Mouse (Mus musculus) hindbrain, postnatal 0 days (tissue): ENCODE measurements around the gene Elavl1. TPM values are rescaled to one million over a fixed set of nuclear protein-coding genes. Genes with fewer than 3 reads are reported as not detected.

Source experiments
- ATAC-seq: fragments of 200-750 bp; cut with Nextera tagmentation; 2 replicates; pipeline ENCODE4 v1.8.0; 2017; ENCODE audit warnings: mild to moderate bottlenecking, moderate TSS enrichment, moderate library complexity
- DNase-seq: peaks from one replicate; pipeline ENCODE4 v3.0.0-alpha.2; 2015; ENCODE audit warnings: low spot score
- H3K27ac ChIP-seq: fragments of 300-500 bp; sonication (generic); 2 replicates; pipeline ENCODE4 v1.5.1; 2014; ENCODE audit warnings: mild to moderate bottlenecking
- H3K27me3 ChIP-seq: fragments of 300-500 bp; sonication (generic); 2 replicates; pipeline ENCODE4 v1.6.1; 2014; ENCODE audit warnings: low read length, mixed read lengths; ENCODE audit not compliant: insufficient read depth
- H3K36me3 ChIP-seq: fragments of 300-500 bp; sonication (generic); 2 replicates; pipeline ENCODE4 v1.6.1; 2014; ENCODE audit warnings: low read length, mixed read lengths; ENCODE audit not compliant: insufficient read depth
- H3K4me1 ChIP-seq: fragments of 300-500 bp; sonication (generic); 2 replicates; pipeline ENCODE4 v1.6.1; 2014; ENCODE audit warnings: antibody characterized with exemption, low read length, mixed read lengths; ENCODE audit not compliant: insufficient read depth
- H3K4me2 ChIP-seq: fragments of 300-500 bp; sonication (generic); 2 replicates; pipeline ENCODE4 v1.6.1; 2014; ENCODE audit warnings: low read depth, mild to moderate bottlenecking, low read length, moderate library complexity, mixed read lengths
- H3K4me3 ChIP-seq: fragments of 300-500 bp; sonication (generic); 2 replicates; pipeline ENCODE4 v1.5.1; 2014; ENCODE audit warnings: low read length
- H3K9ac ChIP-seq: fragments of 300-500 bp; sonication (generic); replicated peaks from 2 replicates; pipeline ENCODE4 v1.6.1; 2014; ENCODE audit warnings: mild to moderate bottlenecking, low read length, moderate library complexity, mixed read lengths
- H3K9me3 ChIP-seq: fragments of 300-500 bp; sonication (generic); 2 replicates; pipeline ENCODE4 v1.6.1; 2016; ENCODE audit warnings: low read length, mixed read lengths
- CTCF ChIP-seq: IDR thresholded peaks from 2 replicates; pipeline ENCODE4 v1.5.1; 2016; ENCODE audit warnings: antibody characterized with exemption, control low read depth, low read depth
- WGBS: fragments of 180-500 bp; shearing (Covaris S2); extraction: QIAGEN DNeasy Blood & Tissue Kit; methylation state at CpG from one replicate; pipeline ENCODE4 v1.1.7; 2014; 5-methylcytosine and 5-hydroxymethylcytosine counted together
- polyA plus RNA-seq: library from polyadenylated mRNA; unstranded; fragments of >200 nt; fragmentation: Nextera tagmentation; extraction: Ambion mirVana; gene quantifications from 2 replicates; pipeline ENCODE4 v1.2.1, GENCODE M21; 2015
- total RNA-seq: library from RNA; depleted of rRNA; stranded (reverse); fragments of >200 nt; gene quantifications from 2 replicates; pipeline ENCODE4 v1.2.3, GENCODE M21; 2014

Elavl1 gene
- total and polyA plus RNA-seq, 2 experiments from 2014 or later, result 56.2 to 64.6 TPM

- Histone ChIP-seq H3K9ac (no peak overlapping the region), H3K4me2 (no peak overlapping the region), H3K9me3 (no peaks in the 10 kb centered on the region), H3K36me3 (no peaks in the 10 kb centered on the region), H3K4me1 (0 out of 2 replicates have a peak, but pooled peaks cover under 1% of the 10 kb centered on the region), H3K27me3 (no peaks in the 10 kb centered on the region), H3K4me3 (no peak overlapping the region), H3K27ac (no peak overlapping the region)
- 95% methylated on average over 5 of the region's 5 CpGs for WGBS
- ATAC-seq, result no peak
- no peak for TF ChIP-seq CTCF
- no peak for DNase-seq
Observed at GRCm38 (mm10) chr8:4318124-4318523, 7.1 kb downstream of the Elavl1 start.

GRCm38 (mm10) chr8:4314852-4315251, 10.4 kb downstream of the Elavl1 start:
- WGBS, result 93% methylated on average over 3 of the region's 3 CpGs
- no peak for DNase-seq

GRCm38 (mm10) chr8:4313254-4314124, 11.7 kb downstream of the Elavl1 start:
- DNase-seq, result no peak
- WGBS, result 75% methylated on average over 3 of the region's 3 CpGs
- Histone ChIP-seq H3K27ac (no peak overlapping the region), H3K4me1 (no peaks in the 10 kb centered on the region), H3K4me2 (no peak overlapping the region), H3K4me3 (no peak overlapping the region), H3K9me3 (no peaks in the 10 kb centered on the region), H3K9ac (no peak overlapping the region), H3K36me3 (peaks cover 20% of the 10 kb centered on the region), H3K27me3 (no peaks in the 10 kb centered on the region)
- no peak for ATAC-seq
- TF ChIP-seq CTCF, result no peak

More at GRCm38 (mm10) chr8:4314852-4315251, 10.4 kb downstream of the Elavl1 start:
- TF ChIP-seq CTCF, result no peak
- no peak overlapping the region for H3K4me2 ChIP-seq
- no peak overlapping the region for H3K4me3 ChIP-seq
- H3K9ac ChIP-seq, result no peak overlapping the region
- no peaks in the 10 kb centered on the region for H3K9me3 ChIP-seq
- no peaks in the 10 kb centered on the region for H3K27me3 ChIP-seq
- ATAC-seq, result no peak
- H3K36me3 ChIP-seq, result peaks cover 14% of the 10 kb centered on the region
- H3K4me1 ChIP-seq, result no peaks in the 10 kb centered on the region
- H3K27ac ChIP-seq, result no peak overlapping the region

- Histone ChIP-seq H3K27me3 (no peaks in the 10 kb centered on the region), H3K4me3 (no peak overlapping the region), H3K9ac (no peak overlapping the region), H3K9me3 (no peaks in the 10 kb centered on the region), H3K4me1 (no peaks in the 10 kb centered on the region), H3K27ac (no peak overlapping the region), H3K4me2 (no peak overlapping the region), H3K36me3 (peaks cover 24% of the 10 kb centered on the region)
- no peak for ATAC-seq
- no peak for DNase-seq
- no peak for TF ChIP-seq CTCF
Observed at GRCm38 (mm10) chr8:4312104-4312503, 13.1 kb downstream of the Elavl1 start.

- no peak for ATAC-seq
- no peak for TF ChIP-seq CTCF
- Histone ChIP-seq H3K9ac (no peak overlapping the region), H3K27me3 (no peaks in the 10 kb centered on the region), H3K4me2 (no peak overlapping the region), H3K9me3 (no peaks in the 10 kb centered on the region), H3K4me3 (no peak overlapping the region), H3K27ac (no peak overlapping the region), H3K36me3 (peaks cover 68% of the 10 kb centered on the region), H3K4me1 (no peaks in the 10 kb centered on the region)
- 92% methylated on average over 2 of the region's 2 CpGs for WGBS
- DNase-seq, result no peak
Observed at GRCm38 (mm10) chr8:4305838-4306237, 19.4 kb downstream of the Elavl1 start.

- Histone ChIP-seq H3K4me3 (no peak overlapping the region), H3K27me3 (no peaks in the 10 kb centered on the region), H3K36me3 (peaks cover 71% of the 10 kb centered on the region), H3K9me3 (no peaks in the 10 kb centered on the region), H3K9ac (no peak overlapping the region), H3K27ac (no peak overlapping the region), H3K4me1 (no peaks in the 10 kb centered on the region), H3K4me2 (no peak overlapping the region)
- ATAC-seq, result no peak
- TF ChIP-seq CTCF, result no peak
- no peak for DNase-seq
- 82% methylated on average over 3 of the region's 3 CpGs for WGBS
Observed at GRCm38 (mm10) chr8:4304124-4304547, 21.1 kb downstream of the Elavl1 start.

GRCm38 (mm10) chr8:4297822-4298221, 27.4 kb downstream of the Elavl1 start:
- Histone ChIP-seq H3K9ac (no peak overlapping the region), H3K9me3 (no peaks in the 10 kb centered on the region), H3K4me2 (no peak overlapping the region), H3K4me3 (no peak overlapping the region), H3K27ac (no peak overlapping the region), H3K27me3 (no peaks in the 10 kb centered on the region), H3K36me3 (peaks cover 62% of the 10 kb centered on the region), H3K4me1 (no peaks in the 10 kb centered on the region)
- ATAC-seq, result no peak
- DNase-seq, result no peak
- TF ChIP-seq CTCF, result no peak
- WGBS, result 96% methylated on average over 4 of the region's 4 CpGs
